Mouse (Mus musculus): ENCODE data around the gene Pou3f3. TPM values are rescaled to one million over a fixed set of nuclear protein-coding genes. Genes with fewer than 3 reads are reported as not detected.

Gene Pou3f3
- not detected for total RNA-seq (2021)
- long read RNA-seq, experiment 1: 0 reads
- long read RNA-seq, experiment 2: 0 reads

DNA sequence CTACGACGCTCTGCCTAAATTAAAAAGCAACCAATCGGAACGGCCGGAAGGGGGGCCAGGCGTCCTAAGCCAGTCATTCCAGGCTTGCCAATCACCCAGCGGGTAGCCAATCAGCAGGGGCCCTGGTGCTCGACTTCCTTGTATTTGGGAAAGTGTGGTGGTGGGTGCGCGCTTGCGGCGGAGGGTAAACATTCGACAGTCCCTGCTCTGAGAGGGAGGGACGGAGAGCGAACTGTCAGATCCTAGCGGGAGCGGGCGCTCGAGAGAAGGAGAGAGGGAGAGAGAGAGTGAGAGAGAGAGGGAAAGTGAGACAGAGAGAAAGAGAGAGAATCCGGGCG is at the start of gene Pou3f3:
TSS of gene Pou3f3 (plus strand) at position 191 of the 338 bp plus-strand sequence.
- peak; percentile 37 to 49 for DNase-seq
- intact Hi-C loops (cut with DNase I): loop anchor here (10.0 kb wide), 2 partner anchors 441 to 1541 kb away; no protein-coding TSS in a partner anchor

DNA sequence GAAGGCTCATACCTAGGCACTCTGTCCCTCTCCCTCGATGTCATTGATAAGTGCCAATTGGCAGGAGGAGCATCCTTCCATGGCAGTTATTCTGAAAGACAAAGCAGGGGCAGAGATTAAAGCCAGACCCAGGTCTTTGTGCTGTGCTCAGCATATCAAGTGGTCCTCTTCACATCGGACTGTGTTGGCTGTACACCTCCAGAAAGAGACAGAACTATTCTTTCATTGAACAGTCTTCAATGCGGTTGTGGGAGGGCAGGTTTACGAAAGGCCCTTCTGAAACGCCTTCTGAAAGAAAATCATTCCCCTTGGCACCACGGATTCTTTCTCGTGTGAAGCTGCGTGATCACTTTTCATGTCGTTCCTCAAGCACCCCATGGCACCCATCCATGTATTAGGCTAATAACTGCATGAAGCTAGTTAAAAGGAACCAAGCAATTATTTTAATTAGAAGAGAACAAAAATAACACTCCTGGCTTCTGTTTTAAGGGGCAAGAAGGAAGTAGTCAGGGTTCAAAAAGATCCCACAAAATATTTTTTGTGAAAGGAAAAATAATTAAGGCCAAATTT is 47.1 kb upstream of the Pou3f3 start:
- no peak for DNase-seq
- intact Hi-C loops (cut with DNase I): no loop called here

DNA sequence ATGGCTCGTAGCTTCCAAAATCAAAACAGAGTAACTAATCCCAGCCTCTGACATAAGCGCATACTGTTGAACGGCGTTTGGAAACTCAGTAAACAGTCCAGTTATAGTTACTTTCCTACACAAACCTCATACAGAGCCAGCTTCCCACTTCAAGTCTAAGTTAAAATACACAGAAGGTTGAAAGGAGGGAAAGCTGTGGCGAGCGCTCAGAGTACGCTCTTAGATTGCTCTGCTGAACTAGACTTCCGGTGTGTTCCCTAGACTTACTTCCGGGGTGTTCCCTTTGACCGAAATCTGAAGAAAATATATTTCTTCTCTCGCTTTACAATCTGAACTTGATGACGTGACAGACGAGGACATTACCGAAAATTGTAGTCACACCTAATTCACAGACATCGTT is 44.1 kb upstream of the Pou3f3 start:
- intact Hi-C loops (cut with DNase I): no loop called here
- DNase-seq: no peak

DNA sequence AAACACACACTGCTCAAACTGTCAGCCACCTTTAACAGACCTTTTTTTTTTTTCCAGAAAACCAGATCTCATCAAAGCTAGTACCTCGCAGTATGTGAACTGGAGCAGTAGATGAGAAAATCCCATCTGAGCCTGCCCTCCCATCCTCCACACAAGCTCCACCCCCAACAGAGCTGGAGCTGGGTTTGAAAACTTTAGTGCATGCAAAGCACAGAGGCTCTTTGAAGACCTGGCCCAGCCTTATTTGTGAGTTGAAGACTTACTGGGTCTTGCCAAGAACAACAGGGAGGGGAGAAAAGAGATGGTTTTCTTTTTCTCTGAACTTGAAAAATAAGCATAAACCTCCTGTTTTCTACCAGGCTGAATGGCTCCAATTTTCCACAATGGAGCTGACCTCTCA is 28.0 kb upstream of the Pou3f3 start:
- intact Hi-C loops (cut with DNase I): no loop called here
- DNase-seq: no peak

DNA sequence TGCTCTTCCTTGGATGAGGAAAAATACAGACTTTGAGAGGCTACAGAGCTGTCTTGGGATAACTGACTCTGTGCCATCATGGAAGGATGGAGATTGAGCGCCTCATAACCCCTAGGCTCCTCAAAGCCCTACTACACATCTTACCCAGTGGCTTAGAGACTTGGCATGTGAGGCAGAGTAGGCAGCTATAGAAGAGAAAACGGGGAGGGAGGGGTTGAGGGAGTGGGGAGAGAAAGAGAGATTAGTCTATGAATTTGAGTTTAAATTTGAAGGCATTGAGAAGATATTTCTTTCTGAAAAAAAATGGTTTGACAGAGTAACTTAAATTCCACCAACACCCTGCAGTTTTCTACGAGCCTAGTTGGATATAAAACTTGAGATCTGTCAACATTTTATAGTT is 14.9 kb upstream of the Pou3f3 start:
- no peak for DNase-seq
- intact Hi-C loops (cut with DNase I): no loop called here

DNA sequence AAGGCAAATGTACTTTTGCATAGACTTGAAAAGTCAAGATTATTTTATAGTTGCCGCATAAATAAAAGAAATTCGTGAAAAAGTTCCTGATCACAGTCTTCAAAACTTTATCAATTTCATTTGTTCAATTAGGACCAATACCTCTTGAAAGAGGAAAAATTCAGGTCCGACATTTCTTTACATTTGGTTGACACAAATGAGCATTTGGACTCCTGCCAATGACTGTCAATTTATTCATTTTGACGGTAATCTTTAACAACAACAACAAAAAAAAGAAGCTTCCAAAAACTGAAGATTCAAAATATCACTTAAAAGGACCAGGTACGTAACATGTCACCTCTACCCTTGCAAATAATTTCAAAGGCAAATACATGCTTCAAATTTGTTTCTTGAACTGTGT is 13.8 kb upstream of the Pou3f3 start:
- intact Hi-C loops (cut with DNase I): no loop called here
- DNase-seq: no peak

DNA sequence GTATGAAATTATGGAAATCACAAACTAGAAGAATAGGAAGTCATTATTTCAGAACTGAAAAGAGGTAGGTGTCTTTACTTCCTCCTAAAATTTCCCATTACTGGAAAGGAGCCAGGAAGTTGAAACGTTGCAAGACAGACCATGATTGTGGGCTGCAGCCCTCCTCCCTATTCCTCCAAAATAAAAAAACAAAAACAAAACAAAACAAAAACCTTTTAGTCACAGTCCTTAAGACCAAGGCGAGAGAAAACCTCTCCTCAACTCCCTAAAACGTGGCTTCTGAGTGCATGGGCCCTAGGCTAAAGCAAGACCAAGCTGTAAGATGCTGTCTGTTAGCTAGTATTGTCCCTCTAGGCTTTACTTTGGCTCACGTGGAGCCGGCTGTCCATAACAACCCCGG is 11.7 kb upstream of the Pou3f3 start:
- DNase-seq: no peak
- intact Hi-C loops (cut with DNase I): no loop called here

DNA sequence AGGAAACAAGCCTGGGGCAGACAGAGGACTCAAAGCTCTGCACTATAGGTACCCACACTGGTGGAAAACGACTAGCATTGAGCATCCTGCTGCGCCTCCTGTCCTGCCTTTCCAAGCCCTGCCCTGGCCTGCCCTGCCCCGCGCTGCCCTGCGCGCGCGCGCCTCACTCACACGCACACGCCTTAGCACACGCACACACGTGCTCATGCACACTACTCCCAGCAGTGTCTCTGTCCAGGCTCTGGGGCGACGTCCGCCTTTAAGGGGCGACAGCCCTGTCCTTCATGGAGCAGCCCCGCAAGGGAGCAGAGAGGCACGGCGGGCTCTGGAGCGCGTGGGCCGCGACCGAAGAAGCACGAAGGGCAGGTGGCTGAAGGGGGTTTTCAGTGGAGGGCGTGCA is 11.2 kb upstream of the Pou3f3 start:
- DNase-seq: no peak
- intact Hi-C loops (cut with DNase I): no loop called here

DNA sequence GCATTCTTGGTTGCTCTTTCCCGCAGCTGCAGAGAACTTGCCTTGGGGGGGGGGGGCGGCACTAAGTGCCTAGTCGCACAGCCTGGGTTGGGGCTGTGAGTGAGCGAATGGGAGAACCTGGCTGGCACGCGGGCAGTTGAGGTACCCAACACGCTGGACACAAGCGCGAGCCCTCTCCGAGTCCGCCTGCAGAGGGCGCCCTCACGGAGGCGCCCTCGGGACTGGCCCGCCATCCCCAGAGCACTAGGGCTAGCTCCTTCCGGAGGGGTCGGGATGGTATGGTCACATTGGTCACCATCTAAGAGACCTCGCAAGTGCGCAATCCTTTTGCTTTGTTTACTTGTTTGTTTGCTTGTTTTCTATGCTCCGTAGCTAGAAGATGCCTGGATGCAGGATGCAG is 10.8 kb upstream of the Pou3f3 start:
- intact Hi-C loops (cut with DNase I): no loop called here

DNA sequence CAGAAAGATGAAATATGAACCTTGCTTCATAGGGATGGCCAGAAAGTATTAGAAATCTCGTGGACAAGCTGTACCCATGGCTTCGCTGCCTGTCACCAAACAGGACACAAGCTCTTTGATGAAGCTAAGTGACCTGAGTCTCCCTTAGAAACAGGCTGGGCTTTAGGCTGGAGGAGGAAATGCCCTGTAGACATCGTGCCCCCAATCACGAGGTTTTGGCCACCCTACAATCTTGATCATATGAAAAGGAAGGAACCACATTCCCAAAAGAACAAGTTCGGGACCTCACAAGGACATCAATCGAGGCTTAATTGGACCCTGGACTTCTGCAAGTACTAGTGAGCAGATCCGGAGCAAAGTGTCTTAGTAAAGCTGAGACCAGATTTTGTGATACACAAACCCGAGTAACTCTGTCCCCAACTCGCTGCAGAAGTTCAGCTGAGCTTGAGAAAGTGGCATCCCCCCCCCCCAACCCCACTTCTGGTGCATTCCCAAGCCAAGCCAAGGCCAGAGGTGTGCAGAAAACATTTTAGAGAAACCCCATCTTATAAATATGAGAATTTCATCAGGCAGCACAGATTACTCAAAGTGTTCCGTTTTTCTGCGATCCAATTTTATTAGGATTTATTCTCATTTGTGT is 10.1 kb upstream of the Pou3f3 start:
- DNase-seq: no peak

More for the DNA sequence above, 10.8 kb upstream of the Pou3f3 start:
- no peak for DNase-seq

DNA sequence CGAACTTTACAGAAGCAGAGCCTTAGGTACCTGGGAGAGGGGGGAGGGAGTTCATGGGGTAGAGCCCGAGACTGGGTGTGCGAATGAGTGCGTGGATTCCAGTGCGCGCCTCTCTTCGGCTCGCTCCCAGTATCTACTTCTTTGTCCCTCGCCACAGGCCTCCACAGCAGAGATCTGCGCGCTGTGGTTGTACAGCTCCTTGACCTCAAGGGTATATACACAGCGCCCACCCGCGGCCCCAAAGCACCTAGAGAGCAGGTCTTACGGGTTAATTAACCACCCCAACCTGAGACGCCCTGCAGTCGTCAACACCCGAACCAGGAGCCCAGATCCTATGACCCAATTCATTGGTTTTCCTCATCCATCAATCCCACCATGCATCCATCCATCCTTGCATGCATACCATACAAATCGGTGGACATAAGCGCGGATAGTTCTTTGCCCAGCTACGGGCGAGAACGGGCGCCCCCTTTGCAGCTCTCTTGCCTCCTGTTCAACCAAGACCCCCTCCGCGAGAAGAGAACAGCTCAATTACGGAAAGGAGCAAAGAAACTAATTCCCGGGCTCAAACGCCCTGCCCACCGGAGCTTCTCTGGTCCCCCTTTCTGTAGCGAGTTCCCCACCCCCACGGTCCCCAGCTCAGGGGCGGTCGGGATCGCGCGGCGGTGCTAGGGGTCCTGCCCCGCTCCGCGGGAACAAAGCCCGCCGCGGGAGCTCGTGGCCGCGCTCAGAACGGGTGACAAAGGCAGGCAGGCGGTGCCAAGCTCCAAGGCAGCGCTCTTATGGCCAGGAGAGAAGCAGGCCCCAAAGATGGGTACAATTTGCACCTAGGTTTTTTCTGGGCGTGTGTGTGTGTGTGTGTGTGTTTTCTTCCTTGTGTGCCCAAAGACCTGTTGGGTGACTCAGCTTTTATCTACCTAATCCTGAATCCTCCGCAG is 9.1 kb upstream of the Pou3f3 start:
- DNase-seq: no peak
- intact Hi-C loops (cut with DNase I): no loop called here

More for the DNA sequence above, 10.1 kb upstream of the Pou3f3 start:
- intact Hi-C loops (cut with DNase I): no loop called here

DNA sequence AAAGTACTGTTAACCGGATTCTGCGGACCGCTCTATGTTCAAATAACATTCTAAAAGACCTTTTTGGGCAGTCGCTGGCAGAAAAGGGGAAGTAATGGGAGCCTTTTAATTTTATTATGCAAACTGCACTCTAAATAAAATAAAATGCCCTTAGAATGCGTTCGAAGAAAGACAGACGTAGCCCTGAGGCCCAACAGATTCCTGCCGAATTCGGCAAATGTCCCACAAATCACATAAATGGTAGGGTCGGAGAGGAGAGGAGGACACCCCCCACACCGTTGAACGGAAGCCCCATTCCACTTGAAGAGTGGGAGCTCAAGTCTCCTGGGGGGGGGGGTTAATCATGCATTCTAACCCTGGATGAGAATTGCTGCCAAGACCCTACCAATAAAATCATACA is 8.3 kb upstream of the Pou3f3 start:
- DNase-seq: no peak
- intact Hi-C loops (cut with DNase I): no loop called here

DNA sequence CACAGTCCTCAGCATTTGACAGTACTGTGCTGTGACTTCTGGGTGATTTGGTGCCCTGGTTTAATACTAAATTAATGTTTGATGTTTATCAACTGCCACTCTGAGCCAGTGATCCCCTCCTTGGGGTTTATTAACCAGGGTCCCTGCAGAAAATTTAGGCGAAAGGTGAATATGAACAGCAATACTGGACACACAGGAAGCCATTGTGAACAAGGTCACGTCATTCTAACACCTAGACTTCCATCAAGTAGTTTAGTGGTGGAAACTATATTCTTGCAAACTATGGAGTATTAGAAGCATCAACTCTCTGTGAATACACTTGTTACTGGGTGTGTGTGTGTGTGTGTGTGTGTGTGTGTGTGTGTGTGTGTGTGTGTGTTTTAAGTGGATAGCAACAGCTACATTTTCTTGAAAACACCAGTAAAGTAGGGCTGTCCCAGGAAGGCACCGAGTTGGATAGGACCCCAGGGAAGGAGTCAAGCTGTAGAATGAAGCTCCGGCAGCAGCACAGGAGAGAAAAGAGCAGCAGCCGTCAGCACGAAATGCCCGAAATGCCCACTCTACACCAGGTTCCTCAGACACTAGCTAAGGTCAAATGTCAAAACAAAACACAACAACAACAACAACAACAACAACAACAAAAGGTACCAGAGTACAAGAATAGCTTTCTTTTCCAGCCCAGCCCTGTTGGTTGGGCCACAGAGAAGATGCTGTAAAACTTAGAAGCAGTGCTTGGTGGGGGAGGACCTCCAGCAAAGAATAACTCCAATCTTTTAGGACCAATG is 7.6 kb upstream of the Pou3f3 start:
- intact Hi-C loops (cut with DNase I): no loop called here
- DNase-seq: no peak

DNA sequence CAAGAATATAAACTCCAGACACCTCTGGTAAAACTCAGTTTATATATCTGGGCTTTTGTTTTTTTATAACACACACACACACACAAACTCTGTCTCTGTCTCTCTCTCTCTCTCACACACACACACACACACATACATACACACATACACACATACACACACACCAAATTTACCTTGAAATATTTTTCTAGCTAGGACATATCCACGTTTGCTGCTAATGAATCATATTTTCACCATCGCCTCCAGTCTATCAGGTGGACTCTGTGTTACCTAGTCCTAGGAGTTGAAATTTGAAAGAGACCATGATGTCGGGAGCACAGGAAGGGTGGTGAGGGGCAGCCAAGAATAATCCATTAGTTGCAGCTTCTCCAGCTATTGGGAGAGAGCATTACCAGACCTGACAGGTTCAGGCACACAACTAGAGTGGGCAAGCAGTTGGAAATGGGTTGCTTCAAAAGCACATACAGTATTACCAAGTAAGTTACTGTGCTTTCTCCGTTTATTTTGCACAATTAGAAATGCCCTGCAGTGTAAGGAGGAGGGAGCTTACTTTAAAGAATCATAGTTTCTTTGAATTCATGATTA is 6.9 kb upstream of the Pou3f3 start:
- intact Hi-C loops (cut with DNase I): no loop called here
- no peak for DNase-seq

DNA sequence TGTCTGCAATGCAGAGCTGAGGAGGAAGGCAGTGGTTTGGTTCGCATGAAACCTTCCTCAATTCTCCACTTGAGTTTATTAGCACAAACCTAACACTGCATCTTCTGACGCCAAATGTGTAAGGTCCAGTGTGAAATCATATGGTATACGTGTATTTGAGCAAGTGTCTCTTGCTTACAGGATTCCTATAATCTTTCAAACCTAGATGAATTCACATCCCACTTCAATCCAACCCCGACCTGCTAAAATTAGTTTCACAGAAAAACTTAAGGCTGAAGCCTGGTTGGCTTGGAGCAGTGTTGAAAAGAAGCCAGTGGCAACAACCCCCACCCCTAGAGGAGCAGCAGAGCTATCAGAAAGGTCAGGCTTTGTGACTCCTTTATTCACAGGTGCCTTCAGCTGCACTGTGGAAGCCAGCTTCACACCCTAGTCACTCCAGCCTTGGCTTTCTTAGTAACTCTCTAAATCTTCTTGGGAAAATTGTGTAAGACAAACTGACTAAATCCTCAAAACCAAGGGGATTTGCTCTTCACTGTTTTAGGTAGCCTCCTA is 5.5 kb upstream of the Pou3f3 start:
- intact Hi-C loops (cut with DNase I): loop anchor here (2.0 to 10.0 kb wide), 4 partner anchors 435 to 1535 kb away; no protein-coding TSS in a partner anchor
- no peak for DNase-seq

DNA sequence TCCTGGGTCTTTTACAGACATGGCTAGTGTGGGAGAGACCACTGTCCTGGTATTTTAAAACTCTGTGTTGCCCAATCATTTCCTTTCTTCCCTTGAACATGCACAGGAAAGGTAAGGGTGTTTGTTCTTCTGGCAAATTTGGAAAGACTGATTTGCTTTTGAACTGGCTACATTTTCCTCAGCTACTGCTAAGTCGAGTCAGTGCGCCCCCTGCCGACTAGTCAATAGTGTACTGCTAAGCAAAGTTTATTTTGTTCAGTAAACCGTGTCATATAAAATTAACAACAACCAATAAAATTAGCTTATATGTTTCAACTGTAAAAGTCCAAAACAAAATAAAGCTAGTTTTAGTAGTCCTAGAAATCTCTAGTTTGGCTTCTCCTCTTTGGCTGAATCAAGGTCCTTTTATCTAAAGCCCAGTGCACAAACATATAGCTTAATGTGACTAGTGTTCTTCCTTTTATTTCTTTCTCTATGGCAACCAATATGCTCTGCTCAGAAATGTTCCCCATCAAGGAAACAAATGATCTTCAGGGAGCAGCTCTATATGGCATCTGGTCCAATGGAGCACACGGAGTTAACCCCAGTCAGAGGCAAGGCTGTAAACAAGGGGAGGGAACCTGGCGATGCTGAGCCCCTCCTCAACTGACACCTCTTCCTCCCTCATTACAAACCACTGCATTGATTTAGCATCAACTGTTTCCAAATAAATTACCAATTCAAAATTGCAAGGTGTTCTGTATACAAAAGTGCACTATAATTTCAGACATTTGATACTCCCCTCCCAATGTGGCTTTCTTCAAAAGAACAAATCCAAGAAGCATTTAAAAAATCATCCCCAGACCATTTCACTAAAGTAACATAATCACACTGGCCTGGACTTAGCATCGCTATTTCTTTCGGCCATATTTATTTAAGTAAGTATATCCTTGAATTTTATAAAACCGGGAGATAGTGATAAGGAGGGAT is 4.1 kb upstream of the Pou3f3 start:
- DNase-seq: peak; percentile 77 to 84
- intact Hi-C loops (cut with DNase I): loop anchor here (2.0 to 10.0 kb wide), 4 partner anchors 437 to 1537 kb away; no protein-coding TSS in a partner anchor

DNA sequence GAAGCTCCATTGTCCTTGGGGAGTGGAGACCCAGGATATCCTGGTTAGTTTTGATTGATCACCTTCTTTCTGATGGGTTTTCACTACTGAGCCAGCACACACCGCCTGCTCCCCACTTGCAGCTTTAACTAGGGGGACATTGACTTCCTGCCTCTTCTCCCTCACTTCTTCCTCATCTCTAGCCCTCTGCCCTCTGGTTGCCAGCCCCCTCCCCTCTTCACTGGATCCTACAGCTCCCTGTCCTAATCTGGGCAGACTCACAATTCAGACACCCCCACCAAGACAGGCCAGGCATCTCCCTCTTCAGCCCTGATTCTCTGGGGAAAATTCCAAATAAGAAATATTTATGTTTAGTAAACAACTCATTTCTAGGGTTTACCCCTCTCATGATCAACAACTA is 3.3 kb upstream of the Pou3f3 start:
- DNase-seq: no peak
- intact Hi-C loops (cut with DNase I): loop anchor here (5.0 to 10.0 kb wide), 3 partner anchors 437 to 1537 kb away; no protein-coding TSS in a partner anchor

DNA sequence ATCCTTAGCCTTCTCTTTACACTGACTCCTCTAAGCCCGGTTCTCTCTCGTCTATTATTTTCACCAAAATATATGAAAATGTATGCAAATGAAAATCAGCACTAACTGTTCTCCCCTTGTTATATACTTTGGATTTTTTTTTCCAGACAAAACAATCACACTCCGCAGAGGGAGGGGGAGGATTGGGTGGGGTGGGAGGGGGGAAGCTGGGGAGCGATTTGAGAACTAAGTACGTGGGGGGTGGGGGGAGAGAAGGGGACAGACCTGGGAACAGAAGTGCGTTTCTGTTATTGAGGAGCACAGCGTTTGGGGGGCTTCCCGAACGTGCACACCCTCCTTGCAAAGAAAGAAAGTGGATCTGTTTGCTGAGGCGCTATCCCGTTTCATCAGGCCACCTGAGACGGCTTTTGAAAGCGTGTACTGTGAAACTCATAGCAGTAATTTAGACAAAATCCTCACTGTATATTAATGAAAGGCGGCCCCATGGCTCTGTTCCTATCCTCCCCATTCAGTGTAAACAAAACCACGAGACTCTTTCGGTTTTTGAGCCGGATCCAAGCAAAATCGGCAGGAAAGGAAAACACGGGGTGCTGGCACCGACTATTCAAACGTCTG is 2.4 kb upstream of the Pou3f3 start:
- intact Hi-C loops (cut with DNase I): loop anchor here (5.0 to 10.0 kb wide), 3 partner anchors 438 to 1538 kb away; no protein-coding TSS in a partner anchor
- no peak for DNase-seq

Data from heart, postnatal 14 days (tissue).